Mouse (Mus musculus): Measurements from ENCODE around the gene Gorasp2.
A peak's percentile ranks its signal among the peaks of the same experiment; 100 is the strongest.

Gene Gorasp2

GRCm38 (mm10) chr2:70660887-70661714 is at the start of gene Gorasp2:
Gene Gorasp2 (plus strand): TSS chr2:70661576.
- peak; percentile 97 for DNase-seq

DNA sequence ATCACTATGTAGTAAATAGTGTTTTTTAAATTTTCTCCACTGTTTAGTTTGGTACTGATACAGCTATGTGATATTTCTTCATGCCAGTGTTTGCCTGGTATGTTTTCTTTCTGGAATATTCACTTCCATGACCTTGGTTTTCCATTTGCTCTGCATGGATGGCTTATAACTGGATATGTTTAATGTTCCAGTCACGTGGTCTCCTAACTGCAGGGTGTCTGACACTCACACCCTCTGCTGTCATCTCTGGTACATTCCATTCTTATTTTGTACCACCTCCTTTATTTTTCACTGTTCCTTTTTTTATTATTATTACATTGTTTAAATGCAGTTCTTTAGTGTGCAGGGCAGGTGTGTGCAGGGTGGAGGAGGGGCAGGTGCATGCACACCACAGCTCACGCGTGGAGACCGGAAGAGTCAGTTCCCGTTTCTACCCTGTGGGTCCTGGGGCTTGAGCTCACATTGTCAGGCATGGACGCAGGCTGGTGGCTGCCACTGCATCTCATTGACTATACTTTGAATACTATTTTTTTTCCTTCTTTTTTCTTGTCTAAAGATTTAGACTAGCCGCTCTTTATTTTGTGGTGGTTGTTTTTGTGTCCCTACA is 46.5 kb upstream of the Gorasp2 start:
- DNase-seq: no peak

- DNase-seq: no peak
Measured at GRCm38 (mm10) chr2:70616076-70616475, 45.3 kb upstream of the Gorasp2 start.

- DNase-seq: no peak
Measured at GRCm38 (mm10) chr2:70616617-70617016, 44.8 kb upstream of the Gorasp2 start.

GRCm38 (mm10) chr2:70619232-70619835 is 42.0 kb upstream of the Gorasp2 start:
- no peak for DNase-seq

GRCm38 (mm10) chr2:70620225-70620624 is 41.2 kb upstream of the Gorasp2 start:
- DNase-seq: peak; percentile 12

- no peak for DNase-seq
Measured at GRCm38 (mm10) chr2:70622244-70622643, 39.1 kb upstream of the Gorasp2 start.

GRCm38 (mm10) chr2:70625761-70626160 is 35.6 kb upstream of the Gorasp2 start:
- DNase-seq: no peak

DNA sequence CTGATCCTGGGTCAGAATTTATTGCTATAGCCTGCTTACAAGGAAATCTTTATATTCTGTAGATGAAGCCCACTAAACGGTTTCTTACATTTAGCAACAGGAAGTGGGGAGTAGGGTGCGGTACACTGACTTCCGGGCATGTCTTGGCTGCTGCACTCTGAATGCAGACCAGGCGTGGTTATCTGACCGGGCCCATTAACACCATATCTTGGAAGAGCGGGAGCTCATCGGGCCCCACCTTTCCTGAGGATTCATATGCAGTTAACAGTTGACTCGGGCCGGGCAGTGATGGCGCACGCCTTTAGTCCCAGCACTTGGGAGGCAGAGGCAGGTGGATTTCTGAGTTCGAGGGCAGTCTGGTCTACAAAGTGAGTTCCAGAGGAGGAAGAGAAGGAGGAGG is 33.0 kb upstream of the Gorasp2 start:
- no peak for DNase-seq

- DNase-seq: no peak
Measured at GRCm38 (mm10) chr2:70629339-70629761, 32.0 kb upstream of the Gorasp2 start.

DNA sequence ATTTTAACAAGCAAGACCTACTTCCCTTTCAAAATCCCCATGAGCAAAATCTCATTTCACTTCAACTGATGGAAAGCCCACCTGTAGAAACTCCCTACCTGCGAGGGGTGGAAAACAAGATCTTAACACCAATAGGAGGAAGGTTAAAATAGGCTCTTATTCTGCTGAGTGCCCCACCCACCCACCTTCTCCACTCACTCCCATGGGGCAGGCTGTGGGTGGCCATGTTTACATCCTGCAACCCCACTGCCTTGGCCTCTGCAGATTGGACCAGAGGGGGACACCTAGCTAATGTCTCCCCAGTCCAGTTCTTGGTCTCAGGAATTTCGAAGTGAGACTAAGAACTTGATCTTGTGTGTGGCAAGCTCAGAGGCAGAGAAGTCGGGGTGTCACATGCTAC is 31.5 kb upstream of the Gorasp2 start:
- DNase-seq: no peak

GRCm38 (mm10) chr2:70631321-70631720 is 30.1 kb upstream of the Gorasp2 start:
- DNase-seq: no peak

DNA sequence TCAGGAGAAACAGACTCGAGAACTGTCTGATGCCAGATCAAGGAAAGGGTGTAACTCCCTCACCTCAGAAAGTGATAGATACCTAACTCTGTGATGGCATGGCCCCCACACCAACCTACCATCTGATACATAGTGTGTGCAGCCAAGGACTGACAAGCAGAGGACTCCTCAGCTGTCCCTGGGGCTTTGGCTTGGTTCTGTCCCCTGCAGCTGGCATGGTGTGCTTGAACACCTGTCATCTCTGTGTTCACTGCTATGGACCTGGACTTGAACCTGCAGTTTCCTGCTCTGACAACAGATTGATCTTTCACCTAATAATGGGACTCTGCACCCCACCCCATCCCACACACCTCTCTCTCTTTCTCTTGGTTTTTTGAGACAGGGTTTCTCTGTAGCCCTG is 29.0 kb upstream of the Gorasp2 start:
- DNase-seq: no peak

- DNase-seq: no peak
Measured at GRCm38 (mm10) chr2:70634028-70634690, 27.2 kb upstream of the Gorasp2 start.

DNA sequence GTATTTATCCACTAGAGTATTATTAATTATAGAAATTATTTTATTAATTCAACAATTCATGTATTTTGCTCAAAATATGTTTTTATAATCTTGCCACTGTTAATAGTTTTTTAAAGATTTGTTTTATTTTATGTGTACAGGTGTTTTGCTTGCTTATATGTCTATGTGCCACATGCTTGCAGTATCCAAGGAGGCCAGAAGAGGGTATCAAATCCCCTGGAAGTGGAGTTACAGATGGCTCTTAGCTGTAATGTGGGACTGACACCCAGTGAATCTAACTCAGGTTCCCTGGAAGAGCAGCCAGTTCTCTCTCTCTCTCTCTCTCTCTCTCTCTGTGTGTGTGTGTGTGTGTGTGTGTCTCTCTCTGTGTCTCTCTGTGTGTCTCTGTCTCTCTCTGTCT is 20.4 kb upstream of the Gorasp2 start:
- no peak for DNase-seq

GRCm38 (mm10) chr2:70642971-70643565 is 18.3 kb upstream of the Gorasp2 start:
- DNase-seq: no peak

DNA sequence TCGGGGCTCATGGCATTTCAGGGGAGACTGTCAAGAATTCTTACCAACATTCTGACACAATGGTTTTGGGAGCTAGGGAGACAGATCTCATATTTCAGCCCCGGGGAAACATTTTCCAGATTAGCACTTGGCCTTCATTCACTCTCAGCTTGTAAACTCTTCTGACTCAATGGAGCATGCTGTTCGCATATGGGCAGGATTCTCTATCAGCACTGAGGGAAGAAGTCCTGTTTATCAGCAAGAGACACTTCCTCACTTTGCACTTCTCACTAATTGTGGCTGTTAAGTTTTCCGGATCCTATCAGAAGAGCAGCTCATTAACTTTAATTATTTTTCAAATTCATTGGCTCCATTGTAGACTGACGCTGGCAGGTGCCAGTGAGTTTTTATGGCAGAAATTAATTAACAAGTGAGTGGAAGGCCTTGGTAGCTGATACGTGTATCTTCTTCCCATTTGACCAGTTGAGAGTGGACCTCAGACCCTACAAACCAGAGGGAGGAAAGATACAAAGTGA is 16.1 kb upstream of the Gorasp2 start:
- DNase-seq: no peak

DNA sequence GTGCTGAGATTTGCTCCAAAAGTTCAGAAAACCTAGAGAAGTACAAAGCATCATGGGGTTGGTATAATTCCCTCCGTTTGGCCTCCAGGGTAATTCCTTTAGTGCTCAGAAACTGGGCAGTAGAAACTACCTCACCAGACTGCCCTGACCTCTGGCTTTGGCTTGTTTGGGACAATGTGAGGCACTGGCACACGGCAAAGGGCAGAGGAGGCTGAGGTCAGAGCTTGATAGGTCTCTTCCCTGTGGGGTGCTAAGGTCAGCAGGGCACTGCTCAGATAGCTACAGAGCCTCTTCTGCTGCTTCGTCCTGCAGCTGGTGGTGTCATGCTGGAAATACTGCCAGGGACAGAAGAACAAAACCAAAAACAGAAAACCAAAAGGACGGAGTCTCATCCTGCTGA is 13.7 kb upstream of the Gorasp2 start:
- no peak for DNase-seq

DNA sequence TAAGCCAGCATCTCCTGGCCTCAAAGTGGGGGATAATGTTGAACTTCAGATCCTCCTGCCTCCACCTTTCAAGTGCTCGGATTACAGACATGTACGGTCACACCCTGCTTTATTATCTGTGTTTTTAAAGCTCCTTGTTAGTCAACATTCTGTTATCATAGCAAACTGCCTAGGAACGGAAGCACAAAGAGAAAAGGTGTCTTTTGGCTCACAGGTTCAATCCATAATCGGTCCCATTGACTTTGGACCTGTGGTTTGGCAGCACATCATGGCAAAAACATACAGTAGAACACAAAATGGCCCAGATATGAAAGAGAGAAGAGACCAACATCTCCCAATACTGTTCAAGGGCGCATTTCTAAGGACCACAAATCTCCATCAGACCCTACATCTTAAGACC is 13.1 kb upstream of the Gorasp2 start:
- no peak for DNase-seq

- DNase-seq: no peak
Measured at GRCm38 (mm10) chr2:70649471-70649870, 11.9 kb upstream of the Gorasp2 start.

- no peak for DNase-seq
Measured at GRCm38 (mm10) chr2:70651820-70652219, 9.6 kb upstream of the Gorasp2 start.

DNA sequence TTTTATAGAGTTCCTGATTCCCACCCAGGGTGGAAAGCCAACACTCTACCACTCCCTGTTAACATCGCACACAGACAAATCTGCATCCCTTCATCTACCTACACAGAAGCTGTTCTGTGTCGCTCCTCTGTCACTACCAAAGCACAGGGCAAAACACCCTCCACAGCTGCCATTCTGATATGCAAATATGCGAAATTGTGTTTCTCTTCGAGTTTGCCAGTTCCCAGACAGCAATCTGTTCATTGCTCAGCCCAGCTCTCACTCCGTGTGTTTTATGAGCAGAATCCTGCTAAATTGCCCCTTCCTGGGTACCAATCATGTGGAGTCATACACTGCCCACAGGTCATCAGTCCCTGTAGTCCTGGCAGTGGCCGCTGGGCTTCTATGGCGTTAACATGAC is 4.3 kb upstream of the Gorasp2 start:
- DNase-seq: no peak
